Mouse (Mus musculus) heart, postnatal 0 days (tissue): ENCODE measurements around the gene Serinc5. TPM values are rescaled to one million over a fixed set of nuclear protein-coding genes. Genes with fewer than 3 reads are reported as not detected.

Experiments
- ATAC-seq: fragments of 200-750 bp; cut with Nextera tagmentation; 2 replicates; pipeline ENCODE4 v1.8.0; 2017; ENCODE audit warnings: low read depth, moderate number of reproducible peaks, moderate library complexity; ENCODE audit not compliant: insufficient read depth
- DNase-seq: peaks from one replicate; pipeline ENCODE4 v3.0.0-alpha.2; 2016; ENCODE audit warnings: low spot score
- H3K27ac ChIP-seq: fragments of 300-500 bp; sonication (generic); 2 replicates; pipeline ENCODE4 v1.5.1; 2014; ENCODE audit warnings: low read depth, mild to moderate bottlenecking
- H3K27me3 ChIP-seq: fragments of 300-500 bp; sonication (generic); 2 replicates; pipeline ENCODE4 v1.6.1; 2014; ENCODE audit warnings: low read length, mixed read lengths; ENCODE audit not compliant: control insufficient read depth, insufficient read depth
- H3K36me3 ChIP-seq: fragments of 300-500 bp; sonication (generic); replicated peaks from 2 replicates; pipeline ENCODE4 v1.6.1; 2014; ENCODE audit warnings: low read length, mixed read lengths; ENCODE audit not compliant: control insufficient read depth, insufficient read depth
- H3K4me1 ChIP-seq: fragments of 300-500 bp; sonication (generic); 2 replicates; pipeline ENCODE4 v1.6.1; 2014; ENCODE audit warnings: antibody characterized with exemption; ENCODE audit not compliant: control insufficient read depth, insufficient read depth
- H3K4me2 ChIP-seq: fragments of 300-500 bp; sonication (generic); 2 replicates; pipeline ENCODE4 v1.6.1; 2014; ENCODE audit warnings: low read depth, mild to moderate bottlenecking, low read length, moderate library complexity
- H3K4me3 ChIP-seq: fragments of 300-500 bp; sonication (generic); 2 replicates; pipeline ENCODE4 v1.5.1; 2014; ENCODE audit warnings: low read depth, low read length
- H3K9ac ChIP-seq: fragments of 300-500 bp; sonication (generic); replicated peaks from 2 replicates; pipeline ENCODE4 v1.6.1; 2014; ENCODE audit warnings: low read depth, low read length, mixed read lengths
- H3K9me3 ChIP-seq: fragments of 300-500 bp; sonication (generic); replicated peaks from 2 replicates; pipeline ENCODE4 v1.6.1; 2016; ENCODE audit warnings: low read length; ENCODE audit not compliant: control insufficient read depth
- CTCF ChIP-seq: IDR thresholded peaks from 2 replicates; pipeline ENCODE4 v1.5.1; 2016; ENCODE audit warnings: antibody characterized with exemption, control low read depth, low read depth
- EP300 ChIP-seq: IDR thresholded peaks from 2 replicates; pipeline ENCODE4 v1.6.1; 2016; ENCODE audit warnings: antibody characterized with exemption, low read depth
- WGBS: fragments of 180-500 bp; shearing (Covaris S2); extraction: QIAGEN DNeasy Blood & Tissue Kit; methylation state at CpG from one replicate; pipeline ENCODE4 v1.1.7; 2014; 5-methylcytosine and 5-hydroxymethylcytosine counted together
- polyA plus RNA-seq: library from polyadenylated mRNA; unstranded; fragments of >200 nt; fragmentation: Nextera tagmentation; extraction: Ambion mirVana; gene quantifications from 2 replicates; pipeline ENCODE4 v1.2.1, GENCODE M21; 2015
- total RNA-seq: library from RNA; depleted of rRNA; stranded (reverse); fragments of >200 nt; gene quantifications from 2 replicates; pipeline ENCODE4 v1.2.3, GENCODE M21; 2014; ENCODE audit warnings: low replicate concordance

The Serinc5 gene
- total and polyA plus RNA-seq, 2 experiments from 2014 or later: 9.8 to 28.2 TPM

DNA sequence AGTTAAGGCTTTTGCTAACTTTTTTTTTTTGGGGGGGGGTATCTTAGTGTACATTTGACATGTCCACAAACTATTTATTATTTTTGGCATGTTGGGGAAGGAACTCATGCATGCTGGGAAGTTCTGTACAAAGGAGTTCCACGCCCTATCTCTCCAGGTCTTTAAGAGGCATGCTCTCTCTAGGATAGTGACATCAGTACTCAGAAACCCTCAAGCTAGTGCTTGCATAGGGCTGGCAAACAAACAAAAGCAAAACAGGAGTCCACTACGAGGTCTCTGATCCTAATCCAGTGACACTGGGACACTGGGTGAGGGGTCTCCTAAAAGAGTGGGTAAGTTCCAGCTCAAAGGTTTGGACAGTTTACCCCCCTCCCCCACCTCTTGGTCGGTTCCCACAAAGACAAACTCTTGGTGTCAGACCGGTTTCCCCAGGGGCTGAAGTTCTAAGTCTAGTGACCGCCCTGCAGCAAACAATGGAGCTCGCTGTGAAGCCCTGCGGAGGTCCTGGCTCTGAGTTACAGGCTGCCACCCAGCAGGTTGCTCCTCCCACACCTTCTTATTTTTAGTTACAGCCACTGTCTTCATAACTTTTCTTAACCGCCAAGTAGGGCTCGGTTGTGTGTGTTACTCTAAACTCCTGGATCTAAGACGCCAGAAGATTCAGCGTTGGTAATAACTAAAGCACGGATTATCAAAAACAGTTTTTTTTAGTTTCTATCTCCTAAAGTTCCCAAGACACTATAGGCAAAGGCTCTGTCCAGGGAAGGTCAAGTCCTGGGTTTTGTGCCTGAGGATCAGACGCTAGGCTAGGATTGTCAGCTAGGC, 1.2 kb upstream of the Serinc5 start:
- 4% methylated on average over 13 of the region's 13 CpGs for WGBS
- no peak for ATAC-seq
- no peaks in the 10 kb centered on the region for H3K9me3 ChIP-seq

DNA sequence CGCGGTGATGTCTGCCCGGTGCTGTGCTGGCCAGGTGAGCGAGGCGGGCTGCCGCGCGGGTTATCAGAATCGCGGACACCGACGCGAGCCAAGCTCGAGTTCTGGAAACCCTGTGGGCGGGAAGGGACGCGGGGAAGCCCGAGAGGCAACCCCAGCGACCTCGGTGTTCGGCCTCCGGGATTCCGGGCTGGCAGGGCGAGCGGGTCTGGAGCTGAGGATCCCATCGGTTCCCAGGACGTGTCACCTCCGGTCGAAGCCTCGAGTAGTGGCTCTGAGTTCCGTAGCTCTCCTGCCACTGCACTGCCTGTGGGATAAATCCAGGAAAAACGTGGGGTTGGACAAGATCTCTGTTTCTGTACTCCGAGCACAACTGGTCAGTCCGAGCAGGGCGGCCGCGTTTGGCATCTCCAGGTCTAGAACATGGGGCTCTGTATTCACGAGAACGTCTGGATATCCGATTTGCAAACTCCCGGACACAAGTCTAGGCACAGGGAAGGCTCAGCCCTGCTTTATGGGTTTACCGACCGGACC, 428 bp downstream of the Serinc5 start:
- no peaks in the 10 kb centered on the region for H3K9me3 ChIP-seq
- DNase-seq: peak; percentile 45
- no peaks in the 10 kb centered on the region for H3K27me3 ChIP-seq
- H3K36me3 ChIP-seq: no peaks in the 10 kb centered on the region
- H3K4me3 ChIP-seq: peak overlapping the region; percentile 84
- peak; percentile 43 for ATAC-seq
- H3K4me1 ChIP-seq: no peaks in the 10 kb centered on the region
- TF ChIP-seq CTCF (no peak), EP300 (0 out of 2 replicates have a peak, but pooled peaks have one; percentile 21)
- peak overlapping the region; percentile 97 for H3K27ac ChIP-seq
- peak overlapping the region; percentile 84 for H3K4me2 ChIP-seq
- under 1% methylated on average over 43 of the region's 43 CpGs for WGBS
- H3K9ac ChIP-seq: peak overlapping the region; percentile 84

More for the DNA sequence above, 1.2 kb upstream of the Serinc5 start:
- H3K4me1 ChIP-seq: no peaks in the 10 kb centered on the region
- peak overlapping the region; percentile 84 for H3K4me3 ChIP-seq
- peak overlapping the region; percentile 84 for H3K4me2 ChIP-seq
- no peaks in the 10 kb centered on the region for H3K36me3 ChIP-seq
- H3K9ac ChIP-seq: peak overlapping the region; percentile 84
- peak overlapping the region; percentile 97 for H3K27ac ChIP-seq
- DNase-seq: peak; percentile 60
- TF ChIP-seq CTCF: no peak
- TF ChIP-seq EP300: no peak
- H3K27me3 ChIP-seq: no peaks in the 10 kb centered on the region

GRCm38 (mm10) chr13:92611917-92612316, 1.0 kb downstream of the Serinc5 start:
- WGBS: 25% methylated on average over 7 of the region's 7 CpGs
- H3K9ac ChIP-seq: peak overlapping the region; percentile 84
- H3K4me1 ChIP-seq: no peaks in the 10 kb centered on the region
- DNase-seq (no peak), ATAC-seq (no peak)
- TF ChIP-seq CTCF (no peak), EP300 (no peak)
- peak overlapping the region; percentile 84 for H3K4me2 ChIP-seq
- no peaks in the 10 kb centered on the region for H3K36me3 ChIP-seq
- H3K9me3 ChIP-seq: no peaks in the 10 kb centered on the region
- H3K27me3 ChIP-seq: no peaks in the 10 kb centered on the region
- peak overlapping the region; percentile 84 for H3K4me3 ChIP-seq
- H3K27ac ChIP-seq: no peak overlapping the region

DNA sequence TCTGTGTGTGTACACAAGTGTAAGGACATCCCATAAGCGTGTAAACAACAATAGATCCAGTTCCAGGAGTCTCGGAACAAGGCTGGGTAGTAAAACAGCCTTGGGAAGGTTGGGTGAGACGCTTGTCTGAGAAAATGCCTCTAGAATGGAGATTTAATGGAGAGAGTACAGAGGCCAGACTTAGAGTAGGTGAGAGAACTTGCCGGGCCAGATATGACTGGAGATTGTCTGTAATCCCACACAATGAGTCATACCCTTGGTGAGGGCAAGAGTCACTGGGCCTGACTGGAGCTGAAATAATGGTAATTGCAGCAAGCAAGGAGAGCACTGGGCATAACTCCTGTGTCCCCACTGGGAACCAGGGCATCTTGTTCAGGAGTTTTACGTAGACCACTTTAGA, 2.2 kb downstream of the Serinc5 start:
- H3K36me3 ChIP-seq: no peaks in the 10 kb centered on the region
- no peaks in the 10 kb centered on the region for H3K4me1 ChIP-seq
- ATAC-seq: no peak
- TF ChIP-seq CTCF: no peak
- H3K9ac ChIP-seq: no peak overlapping the region
- no peak overlapping the region for H3K27ac ChIP-seq
- H3K27me3 ChIP-seq: no peaks in the 10 kb centered on the region
- 79% methylated on average over 5 of the region's 5 CpGs for WGBS
- H3K4me2 ChIP-seq: 0 out of 2 replicates have a peak overlapping the region, but pooled peaks have one; percentile 84
- H3K9me3 ChIP-seq: no peaks in the 10 kb centered on the region
- DNase-seq: no peak
- no peak overlapping the region for H3K4me3 ChIP-seq

- Histone ChIP-seq H3K9me3 (no peaks in the 10 kb centered on the region), H3K4me1 (no peaks in the 10 kb centered on the region), H3K9ac (no peak overlapping the region), H3K4me3 (no peak overlapping the region), H3K4me2 (no peak overlapping the region), H3K36me3 (no peaks in the 10 kb centered on the region), H3K27ac (no peak overlapping the region), H3K27me3 (no peaks in the 10 kb centered on the region)
- no peak for TF ChIP-seq CTCF
- TF ChIP-seq EP300: no peak
- 81% methylated on average over 5 of the region's 5 CpGs for WGBS
- ATAC-seq: no peak
- DNase-seq: no peak
These were observed 4.3 kb downstream of the Serinc5 start for GRCm38 (mm10) chr13:92615201-92615600.
